Mouse (Mus musculus) liver, adult 2 months (tissue): ENCODE measurements around the gene Ptgs1. TPM values are rescaled to one million over a fixed set of nuclear protein-coding genes. Genes with fewer than 3 reads are reported as not detected.

Experiments used
- DNase-seq: peaks from one replicate; pipeline ENCODE4 v3.0.0-alpha.2; 2011; ENCODE audit warnings: low read depth, low spot score; ENCODE audit errors: extremely low read depth
- H3K27ac ChIP-seq: fragments of 200-500 bp; replicated peaks from 2 replicates; pipeline ENCODE4 v1.5.1; 2012; ENCODE audit warnings: low read depth, mild to moderate bottlenecking, control low read depth, inconsistent platforms, low read length; ENCODE audit not compliant: insufficient read depth
- H3K27me3 ChIP-seq: fragments of 200-500 bp; 2 replicates; pipeline ENCODE4 v1.6.1; 2012; ENCODE audit warnings: mild to moderate bottlenecking, moderate library complexity, low read length, inconsistent platforms; ENCODE audit not compliant: control insufficient read depth, insufficient read depth
- H3K36me3 ChIP-seq: fragments of 200-500 bp; 2 replicates; pipeline ENCODE4 v1.6.1; 2012; ENCODE audit warnings: low read length, inconsistent platforms; ENCODE audit not compliant: control insufficient read depth, insufficient read depth
- H3K4me1 ChIP-seq: fragments of 200-500 bp; 2 replicates; pipeline ENCODE4 v1.6.1; 2011; ENCODE audit warnings: low read length; ENCODE audit not compliant: control insufficient read depth, insufficient read depth
- H3K4me3 ChIP-seq: fragments of 200-500 bp; 2 replicates; pipeline ENCODE4 v1.5.1; 2011; ENCODE audit warnings: low read depth, mild to moderate bottlenecking, control low read depth, low read length, moderate library complexity; ENCODE audit not compliant: insufficient read depth
- H3K79me2 ChIP-seq: fragments of 200-500 bp; 2 replicates; pipeline ENCODE4 v1.6.1; 2012; ENCODE audit warnings: inconsistent platforms, mild to moderate bottlenecking, low read length, moderate library complexity; ENCODE audit not compliant: control insufficient read depth, insufficient read depth
- H3K9ac ChIP-seq: fragments of 200-500 bp; 2 replicates; pipeline ENCODE4 v1.6.1; 2012; ENCODE audit warnings: low read depth, mild to moderate bottlenecking, control low read depth, inconsistent platforms, low read length
- CTCF ChIP-seq: fragments of 200-500 bp; IDR thresholded peaks from 2 replicates; pipeline ENCODE4 v1.5.1; 2011; ENCODE audit warnings: low read depth, low read length, control low read depth
- POLR2A ChIP-seq: fragments of 200-500 bp; IDR thresholded peaks from 2 replicates; pipeline ENCODE4 v1.6.1; 2011; ENCODE audit warnings: low read length, control low read depth; ENCODE audit not compliant: insufficient read depth; ENCODE audit errors: extremely low read depth
- WGBS: fragments of 180-500 bp; shearing (Covaris S2); methylation state at CpG from one replicate; pipeline ENCODE4 v1.1.7; 2018; 5-methylcytosine and 5-hydroxymethylcytosine counted together
- polyA plus RNA-seq: library from polyadenylated mRNA; depleted of rRNA; stranded (reverse); fragments of >200 nt; gene quantifications from 2 replicates; pipeline ENCODE4 v1.2.3, GENCODE M21; 2012
- total RNA-seq: library from RNA; depleted of rRNA; stranded (reverse); fragments of >200 nt; gene quantifications from 2 replicates; pipeline ENCODE4 v1.2.3, GENCODE M21; 2014

Gene Ptgs1
- total and polyA plus RNA-seq, 2 experiments: 10.9 to 14.4 TPM

DNA sequence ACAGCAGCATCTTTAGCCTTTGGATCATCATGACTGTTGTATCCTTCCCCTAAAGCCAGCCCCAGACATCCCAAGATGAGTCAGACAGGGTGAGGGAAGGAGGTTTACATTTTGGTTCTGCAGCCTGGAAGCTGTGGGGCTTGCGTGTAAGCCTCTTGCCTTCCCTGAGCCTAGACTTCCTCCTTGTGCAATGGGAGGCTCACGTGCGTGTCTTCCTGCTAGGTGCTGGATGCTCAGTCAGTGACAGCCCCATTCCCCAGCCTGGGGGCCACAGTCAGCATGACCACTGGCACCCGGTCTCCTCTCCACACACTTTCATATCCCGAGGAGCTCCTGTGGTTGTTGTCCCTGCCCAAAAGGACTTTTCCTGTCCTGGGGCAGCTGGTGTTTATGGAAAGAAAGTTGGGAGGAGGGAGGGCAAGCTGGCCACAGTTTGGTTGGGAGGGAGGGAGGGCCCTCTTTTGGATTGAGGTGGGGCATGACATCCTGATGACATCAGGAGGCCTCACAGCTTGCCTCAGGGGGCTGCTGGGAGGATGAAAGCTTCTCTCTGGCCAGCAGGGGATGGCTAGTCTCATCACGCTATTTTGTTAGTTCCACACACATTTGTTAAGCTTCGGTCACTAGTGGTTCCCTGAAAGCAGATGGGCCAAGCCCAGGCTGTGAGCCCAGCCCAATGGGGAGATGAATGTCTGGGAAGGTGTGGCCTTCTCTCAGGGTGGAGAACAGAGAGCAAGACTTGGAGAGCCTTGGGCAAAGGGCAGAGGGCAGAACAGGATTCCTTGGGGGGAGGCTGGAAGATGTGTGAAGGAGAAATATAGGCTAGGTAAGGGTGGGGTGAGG lies 4.5 kb downstream of the Ptgs1 start:
- peaks cover 8% of the 10 kb centered on the region; the same call in 1 of the 2 replicates for H3K4me1 ChIP-seq
- TF ChIP-seq POLR2A (no peak), CTCF (no peak)
- peak; percentile 16 for DNase-seq
- no peak overlapping the region for H3K4me3 ChIP-seq
- WGBS: 64% methylated on average over 7 of the region's 7 CpGs
- no peaks in the 10 kb centered on the region for H3K36me3 ChIP-seq
- 0 out of 2 replicates have a peak overlapping the region, but pooled peaks have one; percentile 37 for H3K27ac ChIP-seq
- H3K27me3 ChIP-seq: no peaks in the 10 kb centered on the region; the same call in 1 of the 2 replicates
- H3K79me2 ChIP-seq: no peaks in the 10 kb centered on the region
- H3K9ac ChIP-seq: no peak overlapping the region

DNA sequence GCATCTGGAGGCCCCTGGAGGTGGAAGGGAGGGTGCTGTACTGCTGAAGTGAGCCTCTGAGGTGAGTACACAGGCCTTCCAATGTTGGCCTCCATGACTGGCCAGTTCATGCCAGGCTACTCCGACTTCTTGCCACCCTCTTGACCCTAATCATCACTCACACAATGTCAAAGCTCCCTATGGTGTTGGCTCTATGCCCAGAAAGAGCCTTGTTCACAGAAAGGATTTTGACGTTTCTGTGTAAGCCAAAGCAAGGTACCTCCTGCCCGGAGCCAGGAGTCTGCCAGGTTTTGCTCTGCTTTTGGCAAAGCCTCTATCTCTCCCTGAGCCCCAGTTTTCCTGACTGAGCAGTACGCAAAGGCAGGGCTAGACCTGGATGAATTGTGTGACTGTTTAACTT lies 5.7 kb downstream of the Ptgs1 start:
- Histone ChIP-seq H3K36me3 (no peaks in the 10 kb centered on the region), H3K27ac (peak overlapping the region; percentile 37), H3K4me3 (no peak overlapping the region), H3K27me3 (no peaks in the 10 kb centered on the region), H3K79me2 (no peaks in the 10 kb centered on the region), H3K4me1 (peaks cover 5% of the 10 kb centered on the region; the same call in 1 of the 2 replicates), H3K9ac (no peak overlapping the region)
- TF ChIP-seq CTCF (no peak), POLR2A (no peak)
- WGBS: 11% methylated on average over 4 of the region's 4 CpGs
- DNase-seq: peak; percentile 21

DNA sequence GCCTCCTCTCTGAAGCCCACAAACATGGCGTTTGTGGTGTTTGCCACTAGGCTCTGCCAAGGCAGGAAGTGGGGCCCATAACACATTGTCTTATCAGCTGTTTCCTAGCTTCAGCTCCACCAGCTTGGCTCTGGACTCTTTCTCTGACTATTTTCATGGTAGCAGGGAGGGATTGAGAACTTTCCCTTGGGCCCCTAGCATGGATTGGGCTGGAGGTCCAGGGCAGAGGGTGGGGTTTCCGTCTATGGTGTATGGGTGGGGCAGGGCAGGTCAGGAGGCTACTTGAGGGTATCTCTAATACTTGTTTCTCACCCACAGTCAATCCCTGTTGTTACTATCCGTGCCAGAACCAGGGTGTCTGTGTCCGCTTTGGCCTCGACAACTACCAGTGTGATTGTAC lies 6.7 kb downstream of the Ptgs1 start:
- no peaks in the 10 kb centered on the region for H3K27me3 ChIP-seq
- 74% methylated on average over 5 of the region's 5 CpGs for WGBS
- H3K4me3 ChIP-seq: no peak overlapping the region
- 0 out of 2 replicates have a peak, but pooled peaks cover 2% of the 10 kb centered on the region for H3K4me1 ChIP-seq
- no peaks in the 10 kb centered on the region for H3K79me2 ChIP-seq
- H3K36me3 ChIP-seq: no peaks in the 10 kb centered on the region
- H3K9ac ChIP-seq: no peak overlapping the region
- TF ChIP-seq CTCF: no peak
- no peak for TF ChIP-seq POLR2A
- H3K27ac ChIP-seq: peak overlapping the region; percentile 53
- DNase-seq: no peak

DNA sequence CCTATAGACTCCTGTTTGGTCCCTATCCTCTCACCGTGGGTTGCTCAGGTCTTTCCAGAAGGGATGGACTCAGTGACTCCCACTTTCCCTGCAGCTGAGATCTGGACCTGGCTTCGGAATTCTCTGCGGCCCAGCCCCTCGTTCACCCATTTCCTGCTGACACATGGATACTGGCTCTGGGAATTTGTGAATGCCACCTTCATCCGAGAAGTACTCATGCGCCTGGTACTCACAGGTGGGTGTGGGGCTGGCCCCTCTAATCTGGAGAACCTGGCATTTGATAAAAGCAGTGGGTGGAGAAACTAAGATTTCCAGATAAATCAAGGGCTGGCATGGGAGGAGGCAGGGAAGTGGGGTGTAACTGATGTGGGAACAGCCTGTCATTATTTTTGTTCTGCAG lies 7.3 kb downstream of the Ptgs1 start:
- Histone ChIP-seq H3K36me3 (no peaks in the 10 kb centered on the region), H3K9ac (no peak overlapping the region), H3K4me1 (0 out of 2 replicates have a peak, but pooled peaks cover 2% of the 10 kb centered on the region), H3K4me3 (no peak overlapping the region), H3K79me2 (no peaks in the 10 kb centered on the region), H3K27me3 (no peaks in the 10 kb centered on the region), H3K27ac (0 out of 2 replicates have a peak overlapping the region, but pooled peaks have one; percentile 13)
- WGBS: 86% methylated on average over 6 of the region's 6 CpGs
- no peak for TF ChIP-seq CTCF
- no peak for TF ChIP-seq POLR2A
- DNase-seq: no peak

DNA sequence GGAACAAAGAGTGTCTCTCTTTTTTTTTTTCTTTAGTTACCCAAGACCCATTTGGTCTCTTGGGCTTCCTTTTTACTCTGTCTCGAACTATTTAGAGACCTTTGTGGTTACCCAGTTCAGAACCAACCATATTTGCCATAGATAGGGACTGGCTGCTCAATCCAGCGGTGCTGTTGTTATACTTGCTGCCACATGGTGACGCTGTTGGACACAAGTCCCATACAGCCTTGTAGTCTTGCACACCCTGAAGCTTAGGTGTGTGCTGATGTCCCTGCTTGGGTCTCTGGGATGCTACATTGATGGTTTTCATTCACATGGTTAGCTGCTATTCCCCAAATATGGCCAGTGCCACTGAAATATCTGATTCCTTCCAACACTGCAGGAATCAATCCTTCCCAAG lies 8.2 kb downstream of the Ptgs1 start:
- H3K27ac ChIP-seq: no peak overlapping the region
- peaks cover 7% of the 10 kb centered on the region for H3K4me1 ChIP-seq
- peak; percentile 30 for DNase-seq
- TF ChIP-seq POLR2A (no peak), CTCF (no peak; the same call in 1 of the 2 replicates)
- H3K27me3 ChIP-seq: no peaks in the 10 kb centered on the region
- no peaks in the 10 kb centered on the region for H3K79me2 ChIP-seq
- no peak overlapping the region for H3K9ac ChIP-seq
- H3K4me3 ChIP-seq: no peak overlapping the region
- no peaks in the 10 kb centered on the region for H3K36me3 ChIP-seq
- WGBS: 79% methylated on average over 3 of the region's 3 CpGs

DNA sequence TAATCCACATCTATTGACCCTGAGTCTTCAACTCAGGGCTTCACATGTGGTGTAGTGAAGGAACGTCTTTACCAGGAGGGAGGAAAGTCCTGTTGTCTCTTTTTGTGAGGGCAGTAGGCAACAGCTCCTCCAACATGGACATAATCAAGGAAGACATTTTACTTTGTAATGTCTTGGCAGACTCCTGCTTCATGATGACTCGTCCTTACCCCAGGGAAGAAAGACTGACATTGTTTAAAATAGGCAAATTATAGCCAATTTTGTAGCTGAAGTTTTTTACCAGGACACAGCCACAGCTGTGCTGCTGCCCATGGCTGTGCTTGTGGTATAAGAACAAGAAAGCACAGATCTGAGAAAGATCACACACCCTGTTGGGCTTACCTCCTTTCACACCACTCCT lies 8.7 kb downstream of the Ptgs1 start:
- WGBS: 86% methylated on average over 2 of the region's 2 CpGs

More for the DNA sequence above, 8.7 kb downstream of the Ptgs1 start:
- no peaks in the 10 kb centered on the region for H3K27me3 ChIP-seq
- TF ChIP-seq POLR2A (no peak), CTCF (no peak)
- no peak overlapping the region for H3K9ac ChIP-seq
- no peak overlapping the region for H3K4me3 ChIP-seq
- no peak for DNase-seq
- H3K79me2 ChIP-seq: no peaks in the 10 kb centered on the region
- no peaks in the 10 kb centered on the region for H3K36me3 ChIP-seq
- H3K4me1 ChIP-seq: peaks cover 9% of the 10 kb centered on the region
- no peak overlapping the region for H3K27ac ChIP-seq
